Mouse (Mus musculus): ENCODE results near the gene Bag6.

DNA sequence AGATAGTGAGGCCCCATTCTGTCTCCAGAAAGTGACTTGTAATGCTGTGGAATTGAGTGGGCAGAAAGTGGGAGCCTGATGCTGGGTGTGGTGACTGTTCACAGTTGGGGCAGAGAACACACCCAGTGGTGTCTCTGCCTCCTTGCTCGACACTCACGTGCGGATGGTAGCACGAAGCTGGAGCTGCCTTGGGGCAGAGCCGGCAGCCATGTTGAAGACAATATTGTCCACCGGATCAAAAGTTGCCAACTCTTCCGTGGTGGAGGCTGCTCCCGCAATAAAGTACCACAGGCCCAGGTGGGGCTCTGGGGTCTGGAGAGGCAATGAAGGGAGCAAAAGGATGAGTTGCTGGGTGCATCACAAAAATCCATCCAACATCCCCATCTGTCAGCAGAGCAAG is 3.9 kb upstream of the Bag6 start:
- TF ChIP-seq POLR2A (IDR thresholded peaks at IDR 0.05; ENCODE audit: low read depth, low read length) (no peak), CTCF (conservative IDR thresholded peaks at IDR 0.05; ENCODE audit: insufficient read depth, insufficient read length, low read depth, low read length) (no peak)

Data from kidney, adult 2 months (tissue).